Mouse (Mus musculus): ENCODE results near the gene Mrpl19. TPM values are rescaled to one million over a fixed set of nuclear protein-coding genes. Genes with fewer than 3 reads are reported as not detected.

Gene Mrpl19
- total and polyA plus RNA-seq, 3 experiments = 6.4 to 29.3 (median 20.3) TPM

- DNase-seq (ENCODE audit: low spot score) (peak; percentile 19), ATAC-seq (ENCODE audit: extremely low read depth, insufficient number of reproducible peaks, low FRiP score, poor library complexity, severe bottlenecking) (peak; percentile 45)
- Histone ChIP-seq H3K4me1 (ENCODE audit: insufficient read depth, low read depth, low read length) (peaks cover 33% of the 10 kb centered on the region), H3K36me3 (replicated peaks) (peaks cover 43% of the 10 kb centered on the region), H3K4me3 (ENCODE audit: low read depth, low read length) (peak overlapping the region; percentile 89), H3K27me3 (ENCODE audit: insufficient read depth, low read length) (no peaks in the 10 kb centered on the region), H3K9me3 (replicated peaks) (no peaks in the 10 kb centered on the region)
- no peak for TF ChIP-seq GATA2 (IDR thresholded peaks at IDR 0.05; ENCODE audit: borderline replicate concordance, low read depth, low read length)
- no peak for TF ChIP-seq GATA1 (IDR thresholded peaks at IDR 0.05; ENCODE audit: borderline replicate concordance, low read length)
- TF ChIP-seq TAL1 (conservative IDR thresholded peaks at IDR 0.05; ENCODE audit: low read depth, low read length) = no peak
- no peak for TF ChIP-seq CTCF (IDR thresholded peaks at IDR 0.05; ENCODE audit: low read depth, low read length)
- no peak for TF ChIP-seq POLR2AphosphoS5 (IDR thresholded peaks at IDR 0.05; ENCODE audit: insufficient replicate concordance, low read depth, low read length)
These were observed 41.5 kb downstream of the Mrpl19 start for GRCm38 (mm10) chr6:81924304-81924703.

- ATAC-seq (ENCODE audit: extremely low read depth, insufficient number of reproducible peaks, low FRiP score, poor library complexity, severe bottlenecking) = peak; percentile 82
These were observed 42.1 kb downstream of the Mrpl19 start, which contains the start of gene Gcfc2 for GRCm38 (mm10) chr6:81923523-81924142. Gene Gcfc2, plus strand, starts transcription at chr6:81923669.

GRCm38 (mm10) chr6:81912177-81912576, 53.6 kb downstream of the Mrpl19 start:
- DNase-seq (ENCODE audit: low spot score) (no peak), ATAC-seq (ENCODE audit: extremely low read depth, insufficient number of reproducible peaks, low FRiP score, poor library complexity, severe bottlenecking) (no peak)
- no peaks in the 10 kb centered on the region for H3K9me3 ChIP-seq (replicated peaks)
- H3K4me3 ChIP-seq (ENCODE audit: low read depth, low read length) = no peak overlapping the region
- TF ChIP-seq GATA1 (IDR thresholded peaks at IDR 0.05; ENCODE audit: borderline replicate concordance, low read length) (no peak), CTCF (IDR thresholded peaks at IDR 0.05; ENCODE audit: low read depth, low read length) (no peak)
- no peaks in the 10 kb centered on the region for H3K4me1 ChIP-seq (ENCODE audit: insufficient read depth, low read depth, low read length)
- H3K27me3 ChIP-seq (ENCODE audit: insufficient read depth, low read length) = 0 out of 2 replicates have a peak, but pooled peaks cover 4% of the 10 kb centered on the region
- H3K36me3 ChIP-seq (replicated peaks) = no peaks in the 10 kb centered on the region

More at GRCm38 (mm10) chr6:81923523-81924142, 42.1 kb downstream of the Mrpl19 start, which contains the start of gene Gcfc2:
- DNase-seq (ENCODE audit: low spot score) = peak; percentile 82
- no peaks in the 10 kb centered on the region for H3K9me3 ChIP-seq (replicated peaks)
- H3K4me3 ChIP-seq (ENCODE audit: low read depth, low read length) = peak within 1 kb of the TSS; percentile 89
- peaks cover 33% of the 10 kb centered on the region for H3K4me1 ChIP-seq (ENCODE audit: insufficient read depth, low read depth, low read length)
- H3K27me3 ChIP-seq (ENCODE audit: insufficient read depth, low read length) = no peaks in the 10 kb centered on the region
- no peak for TF ChIP-seq TAL1 (conservative IDR thresholded peaks at IDR 0.05; ENCODE audit: low read depth, low read length)
- TF ChIP-seq GATA2 (IDR thresholded peaks at IDR 0.05; ENCODE audit: borderline replicate concordance, low read depth, low read length) = no peak
- no peak for TF ChIP-seq CTCF (IDR thresholded peaks at IDR 0.05; ENCODE audit: low read depth, low read length)
- TF ChIP-seq GATA1 (IDR thresholded peaks at IDR 0.05; ENCODE audit: borderline replicate concordance, low read length) = no peak
- TF ChIP-seq POLR2AphosphoS5 (IDR thresholded peaks at IDR 0.05; ENCODE audit: insufficient replicate concordance, low read depth, low read length) = no peak
- H3K36me3 ChIP-seq (replicated peaks) = peaks cover 37% of the 10 kb centered on the region

- Histone ChIP-seq H3K27me3 (ENCODE audit: insufficient read depth, low read length) (0 out of 2 replicates have a peak, but pooled peaks cover 4% of the 10 kb centered on the region), H3K4me1 (ENCODE audit: insufficient read depth, low read depth, low read length) (no peaks in the 10 kb centered on the region), H3K9me3 (replicated peaks) (no peaks in the 10 kb centered on the region), H3K36me3 (replicated peaks) (no peaks in the 10 kb centered on the region), H3K4me3 (ENCODE audit: low read depth, low read length) (no peak overlapping the region)
- no peak for TF ChIP-seq POLR2AphosphoS5 (IDR thresholded peaks at IDR 0.05; ENCODE audit: insufficient replicate concordance, low read depth, low read length)
- TF ChIP-seq CTCF (IDR thresholded peaks at IDR 0.05; ENCODE audit: low read depth, low read length) = no peak
- no peak for TF ChIP-seq GATA2 (IDR thresholded peaks at IDR 0.05; ENCODE audit: borderline replicate concordance, low read depth, low read length)
- no peak for TF ChIP-seq TAL1 (conservative IDR thresholded peaks at IDR 0.05; ENCODE audit: low read depth, low read length)
- TF ChIP-seq GATA1 (IDR thresholded peaks at IDR 0.05; ENCODE audit: borderline replicate concordance, low read length) = no peak
- ATAC-seq (ENCODE audit: extremely low read depth, insufficient number of reproducible peaks, low FRiP score, poor library complexity, severe bottlenecking) (no peak), DNase-seq (ENCODE audit: low spot score) (no peak)
These were observed 54.0 kb downstream of the Mrpl19 start for GRCm38 (mm10) chr6:81911713-81912112.

- Histone ChIP-seq H3K4me1 (ENCODE audit: insufficient read depth, low read depth, low read length) (no peaks in the 10 kb centered on the region), H3K9me3 (replicated peaks) (no peaks in the 10 kb centered on the region), H3K4me3 (ENCODE audit: low read depth, low read length) (no peak overlapping the region), H3K27me3 (ENCODE audit: insufficient read depth, low read length) (0 out of 2 replicates have a peak, but pooled peaks cover 1% of the 10 kb centered on the region), H3K36me3 (replicated peaks) (no peaks in the 10 kb centered on the region)
- no peak for ATAC-seq (ENCODE audit: extremely low read depth, insufficient number of reproducible peaks, low FRiP score, poor library complexity, severe bottlenecking)
- TF ChIP-seq CTCF (IDR thresholded peaks at IDR 0.05; ENCODE audit: low read depth, low read length) = no peak
- no peak for TF ChIP-seq GATA1 (IDR thresholded peaks at IDR 0.05; ENCODE audit: borderline replicate concordance, low read length)
- no peak for TF ChIP-seq TAL1 (conservative IDR thresholded peaks at IDR 0.05; ENCODE audit: low read depth, low read length)
- no peak for TF ChIP-seq POLR2AphosphoS5 (IDR thresholded peaks at IDR 0.05; ENCODE audit: insufficient replicate concordance, low read depth, low read length)
- no peak for TF ChIP-seq GATA2 (IDR thresholded peaks at IDR 0.05; ENCODE audit: borderline replicate concordance, low read depth, low read length)
- no peak for DNase-seq (ENCODE audit: low spot score)
These were observed 54.5 kb downstream of the Mrpl19 start for GRCm38 (mm10) chr6:81911244-81911643.

GRCm38 (mm10) chr6:81910302-81910855, 55.4 kb downstream of the Mrpl19 start:
- ATAC-seq (ENCODE audit: extremely low read depth, insufficient number of reproducible peaks, low FRiP score, poor library complexity, severe bottlenecking) (no peak), DNase-seq (ENCODE audit: low spot score) (no peak)

More at GRCm38 (mm10) chr6:81910302-81910855, 55.4 kb downstream of the Mrpl19 start:
- no peaks in the 10 kb centered on the region for H3K27me3 ChIP-seq (ENCODE audit: insufficient read depth, low read length)
- H3K4me3 ChIP-seq (ENCODE audit: low read depth, low read length) = no peak overlapping the region
- TF ChIP-seq GATA1 (IDR thresholded peaks at IDR 0.05; ENCODE audit: borderline replicate concordance, low read length) (no peak), CTCF (IDR thresholded peaks at IDR 0.05; ENCODE audit: low read depth, low read length) (no peak), TAL1 (conservative IDR thresholded peaks at IDR 0.05; ENCODE audit: low read depth, low read length) (no peak), GATA2 (IDR thresholded peaks at IDR 0.05; ENCODE audit: borderline replicate concordance, low read depth, low read length) (no peak), POLR2AphosphoS5 (IDR thresholded peaks at IDR 0.05; ENCODE audit: insufficient replicate concordance, low read depth, low read length) (no peak)
- no peaks in the 10 kb centered on the region for H3K9me3 ChIP-seq (replicated peaks)
- H3K36me3 ChIP-seq (replicated peaks) = no peaks in the 10 kb centered on the region
- no peaks in the 10 kb centered on the region for H3K4me1 ChIP-seq (ENCODE audit: insufficient read depth, low read depth, low read length)

Other genes starting within 250 kb of the Mrpl19 start
- 69.0 and 77.4 TPM in 2 replicates for gene Gcfc2, start 42.3 kb downstream of the Mrpl19 start, total RNA-seq (2014; fragmentation: Nextera tagmentation)
- 48.2 and 57.4 TPM in 2 replicates for gene Gcfc2, start 42.3 kb downstream of the Mrpl19 start, total RNA-seq (2017)
- gene Gcfc2, start 42.3 kb downstream of the Mrpl19 start, polyA plus RNA-seq (2012) = 5.0 and 5.9 TPM in 2 replicates
- gene Eva1a, start 75.1 kb upstream of the Mrpl19 start, total RNA-seq (2014; fragmentation: Nextera tagmentation) = not detected in 2 replicates
- 0.49 TPM in 1 of 2 replicates, not detected in the other for gene Eva1a, start 75.1 kb upstream of the Mrpl19 start, total RNA-seq (2017)
- not detected in 2 replicates for gene Eva1a, start 75.1 kb upstream of the Mrpl19 start, polyA plus RNA-seq (2012)